Mouse (Mus musculus) kidney, embryonic 15.5 days (tissue): ENCODE results near the gene Vasn. TPM values are rescaled to one million over a fixed set of nuclear protein-coding genes. Genes with fewer than 3 reads are reported as not detected.

Experiments used
- ATAC-seq: fragments of 200-750 bp; cut with Nextera tagmentation; replicated peaks from 2 replicates; pipeline ENCODE4 v1.8.0; 2017; ENCODE audit warnings: moderate TSS enrichment; ENCODE audit not compliant: low FRiP score
- H3K27ac ChIP-seq: fragments of 300-500 bp; sonication (generic); 2 replicates; pipeline ENCODE4 v1.5.1; 2015; ENCODE audit warnings: mild to moderate bottlenecking, inconsistent platforms
- H3K27me3 ChIP-seq: fragments of 300-500 bp; sonication (generic); 2 replicates; pipeline ENCODE4 v1.6.1; 2015; ENCODE audit warnings: inconsistent platforms
- H3K36me3 ChIP-seq: fragments of 300-500 bp; sonication (generic); 2 replicates; pipeline ENCODE4 v1.6.1; 2015; ENCODE audit warnings: inconsistent platforms
- H3K4me1 ChIP-seq: fragments of 300-500 bp; sonication (generic); 2 replicates; pipeline ENCODE4 v1.6.1; 2015; ENCODE audit warnings: inconsistent platforms
- H3K4me2 ChIP-seq: fragments of 300-500 bp; sonication (generic); 2 replicates; pipeline ENCODE4 v1.6.1; 2015; ENCODE audit warnings: moderate library complexity, mild to moderate bottlenecking, inconsistent platforms
- H3K4me3 ChIP-seq: fragments of 300-500 bp; sonication (generic); replicated peaks from 2 replicates; pipeline ENCODE4 v1.5.1; 2015; ENCODE audit warnings: mild to moderate bottlenecking, inconsistent platforms
- H3K9ac ChIP-seq: fragments of 300-500 bp; sonication (generic); 2 replicates; pipeline ENCODE4 v1.6.1; 2015; ENCODE audit warnings: mild to moderate bottlenecking, inconsistent platforms
- H3K9me3 ChIP-seq: fragments of 300-500 bp; sonication (generic); replicated peaks from 2 replicates; pipeline ENCODE4 v1.6.1; 2016; ENCODE audit warnings: inconsistent platforms
- WGBS: fragments of 180-500 bp; shearing (Covaris S2); methylation state at CpG from one replicate; pipeline ENCODE4 v1.1.7; 2015; ENCODE audit warnings: mixed read lengths; 5-methylcytosine and 5-hydroxymethylcytosine counted together
- polyA plus RNA-seq: library from polyadenylated mRNA; unstranded; fragments of >200 nt; fragmentation: Nextera tagmentation; extraction: Ambion mirVana; gene quantifications from 2 replicates; pipeline ENCODE4 v1.2.1, GENCODE M21; 2015

Vasn gene
- polyA plus RNA-seq, 1 experiment from 2014 or later, result 23.5 TPM

DNA sequence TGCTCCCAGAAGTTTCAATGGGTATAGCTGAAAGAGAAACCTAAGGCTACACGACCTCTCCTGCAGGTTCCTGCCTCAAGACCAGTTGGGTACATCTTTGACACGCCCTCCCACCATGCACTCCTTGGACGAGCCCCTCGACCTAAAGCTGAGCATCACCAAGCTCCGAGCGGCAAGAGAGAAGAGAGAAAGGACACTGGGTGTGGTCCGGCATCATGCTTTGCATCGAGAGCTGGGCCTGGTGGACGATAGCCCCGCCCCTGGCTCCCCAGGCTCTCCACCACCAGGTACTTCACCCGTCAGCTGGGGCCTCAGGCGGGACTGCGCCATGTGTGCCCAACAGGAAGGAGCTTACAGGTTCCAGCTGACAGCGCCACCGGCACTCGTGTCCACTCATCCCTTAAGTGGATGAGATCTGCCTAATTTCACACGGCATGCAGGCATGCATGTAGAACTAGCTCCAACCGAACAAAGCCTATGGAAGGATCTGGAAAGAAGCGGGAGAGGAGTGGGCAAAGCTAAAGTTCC, 31.1 kb upstream of the Vasn start:
- Histone ChIP-seq H3K27ac (peak overlapping the region; percentile 93), H3K9me3 (no peaks in the 10 kb centered on the region), H3K4me2 (0 out of 2 replicates have a peak overlapping the region, but pooled peaks have one; percentile 6), H3K9ac (no peak overlapping the region), H3K27me3 (no peaks in the 10 kb centered on the region), H3K36me3 (peaks cover 49% of the 10 kb centered on the region), H3K4me1 (peaks cover 56% of the 10 kb centered on the region), H3K4me3 (no peak overlapping the region)
- peak; percentile 28; the same call in 1 of the 2 replicates for ATAC-seq
- 63% methylated on average over 19 of the region's 19 CpGs for WGBS

DNA sequence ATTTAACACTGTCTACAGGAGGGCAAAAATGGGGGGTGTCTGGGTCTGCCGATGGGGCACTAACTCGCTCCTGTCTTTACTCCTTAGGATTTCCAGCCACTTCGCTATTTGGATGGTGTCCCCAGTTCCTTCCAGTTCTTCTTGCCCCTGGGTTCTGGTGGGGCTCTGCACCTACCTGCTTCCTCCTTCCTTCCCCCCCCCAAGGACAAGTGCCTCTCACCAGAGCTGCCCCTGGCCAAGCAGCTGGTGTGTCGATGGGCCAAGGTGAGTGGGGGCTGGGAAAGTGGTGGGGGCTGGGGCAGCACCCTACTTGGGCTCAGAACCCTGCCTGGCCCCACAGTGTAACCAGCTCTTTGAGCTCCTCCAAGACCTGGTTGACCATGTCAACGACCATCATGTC, 28.5 kb upstream of the Vasn start:
- no peak for ATAC-seq
- Histone ChIP-seq H3K27ac (no peak overlapping the region), H3K9ac (no peak overlapping the region), H3K4me2 (no peak overlapping the region), H3K36me3 (peaks cover 75% of the 10 kb centered on the region), H3K4me3 (no peak overlapping the region), H3K4me1 (peaks cover 33% of the 10 kb centered on the region), H3K27me3 (no peaks in the 10 kb centered on the region), H3K9me3 (no peaks in the 10 kb centered on the region)
- 89% methylated on average over 5 of the region's 5 CpGs for WGBS

DNA sequence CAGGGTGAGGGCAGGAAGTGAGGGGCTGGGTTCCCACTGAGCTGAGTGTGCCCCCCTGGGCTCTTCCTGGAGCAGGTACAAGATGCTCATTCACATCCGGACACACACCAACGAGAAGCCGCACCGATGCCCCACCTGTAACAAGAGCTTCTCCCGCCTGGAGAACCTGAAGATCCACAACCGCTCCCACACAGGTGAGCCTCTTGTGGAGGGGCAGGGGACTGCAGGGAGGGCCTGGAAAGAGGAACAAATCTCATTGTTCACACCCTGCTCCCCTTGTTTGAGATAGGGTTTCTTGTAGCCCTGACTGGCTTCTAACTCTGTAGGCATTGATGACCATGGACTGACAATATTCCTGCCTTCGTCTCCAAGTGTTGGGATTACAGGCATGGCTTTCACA, 28.1 kb upstream of the Vasn start:
- no peak overlapping the region for H3K4me3 ChIP-seq
- no peaks in the 10 kb centered on the region for H3K27me3 ChIP-seq
- H3K9ac ChIP-seq, result no peak overlapping the region
- no peaks in the 10 kb centered on the region for H3K9me3 ChIP-seq
- H3K4me1 ChIP-seq, result peaks cover 28% of the 10 kb centered on the region
- H3K36me3 ChIP-seq, result peaks cover 80% of the 10 kb centered on the region
- H3K27ac ChIP-seq, result no peak overlapping the region
- no peak for ATAC-seq
- H3K4me2 ChIP-seq, result no peak overlapping the region
- WGBS, result 93% methylated on average over 7 of the region's 7 CpGs

DNA sequence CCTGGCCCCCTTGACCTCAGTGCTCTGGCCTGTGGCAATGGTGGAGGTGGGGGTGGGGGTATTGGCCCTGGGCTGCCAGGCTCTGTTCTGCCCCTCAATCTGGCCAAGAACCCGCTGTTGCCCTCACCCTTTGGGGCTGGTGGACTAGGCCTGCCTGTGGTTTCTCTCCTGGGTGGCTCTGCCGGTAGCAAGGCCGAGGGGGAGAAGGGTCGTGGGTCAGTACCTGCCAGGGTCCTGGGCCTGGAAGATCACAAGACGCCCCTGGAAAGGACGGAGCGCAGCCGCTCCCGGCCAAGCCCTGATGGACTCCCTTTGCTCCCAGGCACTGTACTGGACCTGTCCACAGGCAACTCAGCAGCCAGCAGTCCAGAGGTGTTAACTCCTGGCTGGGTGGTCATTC, 26.0 kb upstream of the Vasn start:
- Histone ChIP-seq H3K27me3 (no peaks in the 10 kb centered on the region), H3K4me3 (no peak overlapping the region), H3K36me3 (peaks cover 98% of the 10 kb centered on the region), H3K27ac (no peak overlapping the region), H3K4me1 (peaks cover 7% of the 10 kb centered on the region), H3K4me2 (no peak overlapping the region), H3K9ac (no peak overlapping the region), H3K9me3 (no peaks in the 10 kb centered on the region)
- 90% methylated on average over 9 of the region's 9 CpGs for WGBS
- peak; percentile 26; the same call in 1 of the 2 replicates for ATAC-seq

DNA sequence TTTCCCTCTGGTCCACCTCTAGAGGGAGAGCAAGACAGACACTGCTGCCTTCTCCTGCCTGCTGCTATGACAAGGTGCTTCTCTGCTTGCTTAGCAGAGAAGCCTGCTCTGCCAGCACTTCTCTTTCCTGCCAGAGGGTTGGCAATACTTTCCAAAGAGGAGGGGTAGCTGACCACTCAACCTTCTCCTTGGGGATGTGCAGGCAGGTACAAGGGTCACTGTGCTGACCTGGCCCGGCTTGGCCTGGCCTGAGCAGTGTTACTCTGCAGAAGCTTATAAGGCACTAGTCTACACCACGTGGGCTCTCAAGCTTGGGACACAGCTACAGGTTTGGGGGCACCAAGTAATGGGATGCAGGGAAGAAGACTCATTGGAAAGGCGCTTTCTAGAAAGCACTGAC, 25.1 kb upstream of the Vasn start:
- no peaks in the 10 kb centered on the region for H3K9me3 ChIP-seq
- H3K27ac ChIP-seq, result 0 out of 2 replicates have a peak overlapping the region, but pooled peaks have one; percentile 45
- H3K4me3 ChIP-seq, result no peak overlapping the region
- WGBS, result 87% methylated on average over 3 of the region's 3 CpGs
- 0 out of 2 replicates have a peak, but pooled peaks have one; percentile 27 for ATAC-seq
- H3K36me3 ChIP-seq, result peaks cover 97% of the 10 kb centered on the region
- H3K4me2 ChIP-seq, result no peak overlapping the region
- no peaks in the 10 kb centered on the region for H3K27me3 ChIP-seq
- H3K4me1 ChIP-seq, result 0 out of 2 replicates have a peak, but pooled peaks cover 5% of the 10 kb centered on the region
- H3K9ac ChIP-seq, result no peak overlapping the region

DNA sequence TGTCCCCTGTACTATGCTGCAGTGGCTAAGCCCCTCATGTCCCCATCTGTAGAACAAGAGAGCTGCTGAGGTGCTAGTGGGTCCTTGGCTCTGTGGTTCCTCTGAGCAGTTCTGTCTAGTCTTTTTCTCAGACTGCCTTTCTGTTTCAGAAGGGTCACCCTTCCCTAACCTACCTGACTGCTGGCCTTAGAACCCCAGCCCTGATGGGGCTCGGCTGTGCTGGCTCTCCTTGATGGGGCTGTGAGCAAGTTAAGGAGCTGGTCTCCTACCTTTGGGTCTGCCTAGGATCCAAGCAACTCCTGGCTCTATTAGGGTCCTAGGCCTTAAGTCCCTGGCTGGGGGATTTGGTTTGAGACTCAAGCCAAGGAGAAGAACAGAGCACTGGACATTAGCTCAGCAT, 24.4 kb upstream of the Vasn start:
- Histone ChIP-seq H3K27ac (peak overlapping the region; percentile 5; the same call in 1 of the 2 replicates), H3K9ac (no peak overlapping the region)

DNA sequence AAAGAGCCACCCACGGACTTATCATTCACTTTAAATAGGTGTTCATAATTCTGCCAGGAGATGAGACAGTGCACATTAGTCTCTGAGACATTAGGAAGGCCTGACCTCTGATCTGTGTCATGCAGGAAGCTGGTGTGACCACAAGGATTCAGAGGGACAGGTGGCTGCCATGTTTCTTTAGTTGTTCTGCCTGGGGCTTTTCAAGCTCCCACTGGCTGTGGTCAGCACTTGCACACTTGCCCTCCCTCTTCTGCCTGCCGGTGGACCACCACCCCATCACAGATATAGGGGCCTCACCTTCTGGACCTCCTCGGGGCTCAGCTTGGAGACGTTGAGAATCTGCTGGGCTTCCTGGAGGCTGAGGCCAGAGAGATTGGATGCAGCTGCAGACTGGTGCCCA, 22.9 kb upstream of the Vasn start:
- Histone ChIP-seq H3K9me3 (no peaks in the 10 kb centered on the region), H3K4me2 (no peak overlapping the region), H3K27ac (no peak overlapping the region), H3K9ac (no peak overlapping the region), H3K4me3 (no peak overlapping the region), H3K36me3 (peaks cover 75% of the 10 kb centered on the region), H3K4me1 (0 out of 2 replicates have a peak, but pooled peaks cover 3% of the 10 kb centered on the region), H3K27me3 (no peaks in the 10 kb centered on the region)
- ATAC-seq, result no peak
- WGBS, result 74% methylated on average over 4 of the region's 4 CpGs

More for the DNA sequence above, 24.4 kb upstream of the Vasn start:
- Histone ChIP-seq H3K4me2 (no peak overlapping the region), H3K4me1 (0 out of 2 replicates have a peak, but pooled peaks cover 3% of the 10 kb centered on the region), H3K27me3 (no peaks in the 10 kb centered on the region), H3K9me3 (no peaks in the 10 kb centered on the region), H3K36me3 (peaks cover 91% of the 10 kb centered on the region), H3K4me3 (no peak overlapping the region)
- no peak for ATAC-seq
- 88% methylated on average over 1 of the region's 1 CpGs for WGBS

DNA sequence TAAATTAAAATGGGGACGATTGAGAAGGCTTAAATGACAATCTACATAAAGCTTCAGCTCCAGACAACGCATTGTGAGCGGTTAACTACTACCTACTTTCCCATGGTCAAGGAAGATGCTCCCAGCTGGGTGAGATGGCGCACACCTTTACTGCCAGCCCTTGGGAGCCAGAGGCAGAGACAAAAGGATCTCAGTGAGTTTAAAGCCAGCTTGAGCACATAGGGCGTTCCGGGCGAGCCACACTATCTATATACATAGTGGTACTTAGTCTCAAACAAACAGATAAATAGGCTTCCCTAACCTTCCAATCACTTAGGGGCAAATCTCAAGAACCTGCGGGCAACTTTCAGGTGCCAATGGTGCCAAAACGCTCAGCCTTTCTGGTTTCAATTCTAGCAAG, 15.7 kb upstream of the Vasn start:
- peak overlapping the region; percentile 68 for H3K4me3 ChIP-seq
- 19% methylated on average over 9 of the region's 9 CpGs for WGBS

DNA sequence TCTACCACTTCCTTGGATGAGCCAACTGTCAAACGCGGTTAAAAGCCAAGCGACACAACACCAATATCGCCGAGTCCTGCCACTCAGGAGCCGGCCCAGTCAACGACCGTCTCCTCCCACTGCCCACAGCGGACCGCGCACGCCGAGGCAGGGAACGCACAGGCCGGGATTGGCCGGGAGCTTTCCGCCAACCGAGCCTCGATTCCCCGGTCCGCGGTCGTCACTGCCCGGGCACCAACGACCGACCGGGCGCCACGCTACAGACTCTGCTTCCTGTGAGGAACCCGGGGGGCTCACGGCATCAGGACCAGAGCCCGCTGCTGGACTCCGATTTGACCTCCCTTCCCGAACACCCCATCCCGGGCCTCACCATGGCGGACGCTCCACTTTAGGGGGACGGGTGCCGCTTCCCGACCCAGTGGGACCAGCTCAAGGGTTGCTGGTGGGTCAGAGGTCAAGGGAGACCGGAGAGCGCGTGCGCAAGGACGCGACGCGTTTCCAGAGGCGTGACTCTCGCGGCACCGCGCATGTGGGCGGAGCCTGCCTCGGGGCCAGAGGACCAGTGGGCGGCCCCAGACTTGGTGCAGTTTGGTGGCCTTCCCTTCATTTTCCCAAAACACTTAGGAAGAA, 15.1 kb upstream of the Vasn start, which contains the start of gene Pam16:
Gene Pam16, minus strand, starts transcription at position 508 of the 630 bp plus-strand sequence.
- peak within 1 kb of the TSS; percentile 75 for H3K4me2 ChIP-seq
- H3K9ac ChIP-seq, result peak within 1 kb of the TSS; percentile 74
- no peaks in the 10 kb centered on the region for H3K9me3 ChIP-seq
- ATAC-seq, result peak; percentile 92
- under 1% methylated on average over 56 of the region's 56 CpGs for WGBS
- peaks cover 10% of the 10 kb centered on the region for H3K36me3 ChIP-seq
- H3K27me3 ChIP-seq, result no peaks in the 10 kb centered on the region
- peak within 1 kb of the TSS; percentile 93 for H3K27ac ChIP-seq
- H3K4me3 ChIP-seq, result peak within 1 kb of the TSS; percentile 68
- H3K4me1 ChIP-seq, result peaks cover 35% of the 10 kb centered on the region

More for the DNA sequence above, 15.7 kb upstream of the Vasn start:
- Histone ChIP-seq H3K36me3 (peaks cover 13% of the 10 kb centered on the region), H3K9me3 (no peaks in the 10 kb centered on the region), H3K4me2 (peak overlapping the region; percentile 75), H3K27me3 (no peaks in the 10 kb centered on the region), H3K9ac (peak overlapping the region; percentile 74), H3K4me1 (peaks cover 35% of the 10 kb centered on the region), H3K27ac (peak overlapping the region; percentile 93)
- no peak for ATAC-seq

DNA sequence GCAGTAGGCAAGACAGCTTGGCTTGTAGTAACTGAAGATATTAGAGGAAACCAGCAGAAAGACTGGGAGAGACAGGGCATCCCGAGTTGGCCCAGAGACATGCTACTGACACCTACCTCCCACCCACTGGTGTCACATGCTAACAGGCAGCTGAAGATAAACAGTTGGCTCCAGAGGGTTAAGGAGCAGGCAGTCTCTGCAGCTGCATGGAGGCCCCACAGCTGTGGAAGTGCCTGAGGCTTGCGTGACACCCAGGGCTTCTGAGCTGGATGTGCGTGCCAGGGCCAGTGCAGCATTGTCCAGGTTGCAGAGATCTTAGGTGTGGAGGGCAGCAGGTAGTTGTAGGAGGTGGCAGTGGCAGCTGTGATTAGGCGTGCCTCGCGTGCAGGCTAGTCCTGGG, 12.6 kb upstream of the Vasn start:
- Histone ChIP-seq H3K4me2 (no peak overlapping the region), H3K4me1 (peaks cover 38% of the 10 kb centered on the region), H3K27ac (peak overlapping the region; percentile 70), H3K9me3 (no peaks in the 10 kb centered on the region), H3K27me3 (no peaks in the 10 kb centered on the region), H3K9ac (no peak overlapping the region), H3K36me3 (peaks cover 14% of the 10 kb centered on the region), H3K4me3 (no peak overlapping the region)
- 0 out of 2 replicates have a peak, but pooled peaks have one; percentile 3 for ATAC-seq
- WGBS, result 64% methylated on average over 6 of the region's 6 CpGs

DNA sequence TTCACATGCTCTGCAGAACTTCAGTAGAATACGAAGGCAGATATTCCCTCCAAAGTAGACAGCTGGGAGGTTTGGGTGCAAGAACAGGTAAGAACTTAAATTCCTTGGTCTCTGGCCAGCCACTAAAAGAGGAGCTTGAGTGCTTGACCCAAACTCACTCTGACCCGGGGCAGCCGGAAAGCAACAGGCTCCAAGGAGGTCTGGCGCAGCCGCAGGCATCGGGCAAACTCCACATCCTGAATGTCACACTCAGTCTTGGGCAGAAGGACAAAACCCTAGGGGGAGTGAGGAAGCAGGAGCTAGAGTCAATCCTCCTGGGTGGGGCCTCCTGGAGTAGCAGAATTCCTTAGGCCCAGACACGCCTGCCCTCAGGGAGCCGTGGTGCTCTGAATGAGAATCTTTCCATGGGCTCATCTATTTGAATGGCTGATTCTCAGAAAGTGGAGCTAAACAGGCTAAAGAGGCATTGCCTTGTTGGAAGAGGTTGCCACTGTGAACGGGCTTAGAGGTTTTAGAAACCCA, 10.8 kb upstream of the Vasn start:
- no peak for ATAC-seq
- WGBS, result 96% methylated on average over 9 of the region's 9 CpGs
- no peaks in the 10 kb centered on the region for H3K9me3 ChIP-seq
- peaks cover 24% of the 10 kb centered on the region for H3K4me1 ChIP-seq
- H3K4me2 ChIP-seq, result no peak overlapping the region
- peaks cover 27% of the 10 kb centered on the region for H3K36me3 ChIP-seq
- H3K27me3 ChIP-seq, result no peaks in the 10 kb centered on the region
- no peak overlapping the region for H3K27ac ChIP-seq
- no peak overlapping the region for H3K4me3 ChIP-seq
- no peak overlapping the region for H3K9ac ChIP-seq

DNA sequence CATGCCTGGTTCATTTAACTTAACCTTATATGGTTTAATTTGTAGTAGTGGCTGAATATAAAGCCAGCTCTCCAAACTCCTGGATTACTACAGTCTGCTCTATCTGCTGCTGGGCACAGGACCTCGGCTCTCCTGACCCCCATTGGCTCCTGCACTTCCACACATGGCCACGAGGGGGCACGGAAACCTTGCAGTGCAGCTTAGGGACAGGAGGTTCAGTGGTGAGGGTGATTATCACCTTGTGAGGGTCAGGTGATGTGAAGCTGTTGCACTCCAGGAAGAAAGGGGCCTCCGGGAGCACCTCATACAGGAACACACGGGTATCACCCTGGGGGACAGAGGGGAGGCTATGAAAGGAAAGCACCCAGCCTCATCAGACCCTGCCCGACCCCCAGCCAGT, 9.8 kb upstream of the Vasn start:
- H3K27me3 ChIP-seq, result no peaks in the 10 kb centered on the region
- H3K9ac ChIP-seq, result no peak overlapping the region
- H3K36me3 ChIP-seq, result peaks cover 37% of the 10 kb centered on the region
- no peak overlapping the region for H3K4me3 ChIP-seq
- peaks cover 20% of the 10 kb centered on the region for H3K4me1 ChIP-seq
- WGBS, result 26% methylated on average over 6 of the region's 6 CpGs
- 0 out of 2 replicates have a peak, but pooled peaks have one; percentile 35 for ATAC-seq
- no peak overlapping the region for H3K4me2 ChIP-seq
- no peaks in the 10 kb centered on the region for H3K9me3 ChIP-seq
- no peak overlapping the region for H3K27ac ChIP-seq
